Mouse (Mus musculus) bone marrow macrophage, adult 2 months (primary cell): ENCODE data around the gene Arr3.

ENCODE experiments used
- CTCF ChIP-seq: IDR thresholded peaks from 2 replicates; pipeline ENCODE4 v1.5.1; 2012; ENCODE audit warnings: low read depth, mild to moderate bottlenecking, low read length, moderate library complexity
- POLR2A ChIP-seq: IDR thresholded peaks from 2 replicates; pipeline ENCODE4 v1.6.1; 2012; ENCODE audit warnings: mild to moderate bottlenecking, low read depth, low read length, borderline replicate concordance

DNA sequence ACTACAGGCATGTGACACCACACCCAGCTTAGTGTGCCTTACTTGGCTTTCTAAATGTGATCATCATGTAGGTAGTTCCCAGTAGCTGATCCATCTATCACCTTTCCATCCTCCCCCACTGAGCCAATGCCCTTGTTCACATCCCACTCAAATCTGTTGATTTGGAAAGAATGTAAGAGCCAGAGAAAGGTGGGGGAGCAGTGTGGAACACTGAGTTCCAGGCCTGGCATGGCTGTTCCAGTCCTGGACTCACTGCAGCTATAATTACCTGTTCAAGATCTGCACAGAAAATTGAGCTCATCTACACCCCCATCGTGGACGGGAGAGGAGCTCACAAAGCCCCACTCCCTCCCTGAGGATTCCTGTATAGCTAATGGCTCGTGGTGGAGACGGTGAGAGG lies 5.5 kb upstream of the Arr3 start:
- TF ChIP-seq POLR2A (no peak), CTCF (no peak)
